Mouse (Mus musculus): ENCODE measurements at regions not wholly inside any gene's neighbourhood (a gene's known extent, or its start where the extent isn't known, plus 50 kb on each side); places are given as distances from the start of the nearest gene placed in this dataset.

GRCm38 (mm10) chr17:3747808-3748335 lies 51.8 kb upstream of the Nox3 start:
- Histone ChIP-seq H3K27ac (ENCODE audit: insufficient read depth, low read depth) (no peak overlapping the region), H3K36me3 (replicated peaks in 1 of 2; ENCODE audit: control insufficient read depth in 1 of 2, insufficient read depth in 1 of 2, low read length in 1 of 2) (no peaks in the 10 kb centered on the region), H3K27me3 (replicated peaks) (no peaks in the 10 kb centered on the region), H3K9ac (ENCODE audit: insufficient read depth, low read depth) (no peak overlapping the region), H3K4me2 (ENCODE audit: insufficient read depth, low read depth, poor library complexity, severe bottlenecking) (no peak overlapping the region), H3K9me3 (replicated peaks; ENCODE audit: low read length) (no peaks in the 10 kb centered on the region), H3K79me2 (replicated peaks; ENCODE audit: control insufficient read depth, extremely low read depth, insufficient read depth, poor library complexity, severe bottlenecking) (no peaks in the 10 kb centered on the region), H3K4me3 (replicated peaks in 1 of 3; ENCODE audit: low read depth in 2 of 3, low read length in 2 of 3, poor library complexity in 1 of 3) (no peak overlapping the region), H3K4me1 (ENCODE audit: control insufficient read depth in 1 of 2, insufficient read depth in 2 of 2) (peaks cover 0 to 11% of the 10 kb centered on the region in 2 experiments; a peak in 2 of 4 replicates)
- in situ Hi-C loops (cut with MboI; ENCODE audit: low pct_ligation_motif_present, low pct_unique_long_range_greater_than_20kb, low sequenced_read_pairs) = no loop called here
- TF ChIP-seq IRF4 (IDR thresholded peaks at IDR 0.05; ENCODE audit: low read depth, low read length) (no peak), ZMIZ1 (IDR thresholded peaks at IDR 0.05; ENCODE audit: low read depth, low read length) (no peak), MYC (IDR thresholded peaks at IDR 0.05; ENCODE audit: low read depth, low read length) (no peak), SIN3A (IDR thresholded peaks at IDR 0.05; ENCODE audit: low read length) (no peak), BHLHE40 (IDR thresholded peaks at IDR 0.05; ENCODE audit: low read depth, low read length) (no peak), ELF1 (IDR thresholded peaks at IDR 0.05; ENCODE audit: low read depth, low read length) (no peak), MAX (IDR thresholded peaks at IDR 0.05; ENCODE audit: low read length) (no peak), GABPA (IDR thresholded peaks at IDR 0.05; ENCODE audit: insufficient replicate concordance, low read depth, low read length) (no peak), CHD1 (IDR thresholded peaks at IDR 0.05; ENCODE audit: low read depth, low read length) (no peak), UBTF (IDR thresholded peaks at IDR 0.05; ENCODE audit: low read depth, low read length) (no peak), USF1 (IDR thresholded peaks at IDR 0.05; ENCODE audit: low read depth, low read length) (no peak), ZNF384 (IDR thresholded peaks at IDR 0.05; ENCODE audit: low read depth, low read length) (no peak), MAFK (IDR thresholded peaks at IDR 0.05; ENCODE audit: insufficient replicate concordance, low read length) (no peak), MXI1 (IDR thresholded peaks at IDR 0.05; ENCODE audit: low read depth, low read length) (no peak), PAX5 (IDR thresholded peaks at IDR 0.05; ENCODE audit: low read length) (no peak), ZC3H11A (IDR thresholded peaks at IDR 0.05; ENCODE audit: low read depth, low read length) (no peak), POLR2A (IDR thresholded peaks at IDR 0.05; ENCODE audit: low read depth, low read length) (no peak), KAT2A (IDR thresholded peaks at IDR 0.05; ENCODE audit: insufficient replicate concordance, low read length) (no peak), SMC3 (IDR thresholded peaks at IDR 0.05; ENCODE audit: low read depth, low read length) (no peak), USF2 (conservative IDR thresholded peaks at IDR 0.05; ENCODE audit: low read depth, low read length) (no peak)
- dilution Hi-C loops (cut with MboI; ENCODE audit: extremely low pct_ligation_motif_present, extremely low pct_unique_long_range_greater_than_20kb, low sequenced_read_pairs) = no loop called here
- no peak for DNase-seq (ENCODE audit: extremely low read depth)

All from CH12.LX (cell line).